ENCODE assay signal across 8 mouse cellular contexts in genomic region chr17:10093437-10094107, GRCm38 (mm10).
A peak's percentile ranks its signal among the peaks of the same experiment; 100 is the strongest.
DNase-seq lines count a peak whose midpoint lies in the region; ATAC-seq and TF ChIP-seq lines count a peak whose summit lies in the region.

No protein-coding gene starts in this region.

- no peak for TF ChIP-seq EP300 in stomach, postnatal 0 days (optimal IDR thresholded peaks at IDR 0.05)

- H3K4me1 ChIP-seq in stomach, postnatal 0 days (replicated peaks; ENCODE audit: control insufficient read depth, insufficient read depth), result no peaks in the 10 kb centered on the region; the same call in 1 of the 2 replicates
- H3K4me1 ChIP-seq in hindbrain, embryonic 16.5 days (ENCODE audit: control insufficient read depth, insufficient read depth, low read depth, low read length), result no peaks in the 10 kb centered on the region

- TF ChIP-seq CTCF in stomach, postnatal 0 days (IDR thresholded peaks at IDR 0.05; ENCODE audit: low read depth), result no peak

- ATAC-seq in CD4-positive, CD25-positive, alpha-beta regulatory T cell, adult 4 months, result no peak
- peak; percentile 47; the same call in 1 of the 2 replicates for ATAC-seq in stomach, postnatal 0 days (ENCODE audit: low FRiP score, low TSS enrichment)
- ATAC-seq in hindbrain, embryonic 16.5 days, result no peak

- DNase-seq in CD4-positive, CD25-positive, alpha-beta regulatory T cell, adult 2 months (ENCODE audit: low read depth, low spot score), result peak; percentile 14
- DNase-seq in adrenal gland, postnatal 25 days, result peak; percentile 16
- peak; percentile 66 for DNase-seq in heart, postnatal 4 days
- peak; percentile 79 for DNase-seq in lung, postnatal 10 days
- DNase-seq in stomach, postnatal 0 days (ENCODE audit: low spot score), result no peak
- no peak for DNase-seq in Muller cell, postnatal 12 days (ENCODE audit: inconsistent ontology term)

- H3K27ac ChIP-seq in stomach, postnatal 0 days (replicated peaks), result no peak overlapping the region
- no peak overlapping the region for H3K27ac ChIP-seq in hindbrain, embryonic 16.5 days (ENCODE audit: low read depth, low read length)

- no peak overlapping the region for H3K9ac ChIP-seq in stomach, postnatal 0 days (ENCODE audit: low read length)
- no peak overlapping the region for H3K9ac ChIP-seq in hindbrain, embryonic 16.5 days (ENCODE audit: low read depth, low read length)

- H3K36me3 ChIP-seq in stomach, postnatal 0 days (ENCODE audit: control insufficient read depth, insufficient read depth, low read length), result no peaks in the 10 kb centered on the region
- no peaks in the 10 kb centered on the region for H3K36me3 ChIP-seq in hindbrain, embryonic 16.5 days (ENCODE audit: control insufficient read depth, insufficient read depth, low read length)

- H3K4me2 ChIP-seq in stomach, postnatal 0 days (replicated peaks; ENCODE audit: low read depth), result no peak overlapping the region
- no peak overlapping the region for H3K4me2 ChIP-seq in hindbrain, embryonic 16.5 days (ENCODE audit: low read length)

- WGBS in stomach, postnatal 0 days, result 43% methylated on average over 8 of the region's 8 CpGs
- WGBS in hindbrain, embryonic 16.5 days, result 77% methylated on average over 8 of the region's 8 CpGs

- H3K4me3 ChIP-seq in stomach, postnatal 0 days (ENCODE audit: low read depth, low read length), result no peak overlapping the region
- H3K4me3 ChIP-seq in hindbrain, embryonic 16.5 days (ENCODE audit: low read length), result no peak overlapping the region

- H3K27me3 ChIP-seq in stomach, postnatal 0 days (ENCODE audit: control insufficient read depth, insufficient read depth, low read length), result no peaks in the 10 kb centered on the region
- H3K27me3 ChIP-seq in hindbrain, embryonic 16.5 days (replicated peaks; ENCODE audit: control insufficient read depth, insufficient read depth, low read length), result no peaks in the 10 kb centered on the region

- 0 out of 2 replicates have a peak, but pooled peaks cover 3% of the 10 kb centered on the region for H3K9me3 ChIP-seq in stomach, postnatal 0 days (ENCODE audit: control insufficient read depth, low read length)
- peaks cover 3% of the 10 kb centered on the region; the same call in 1 of the 2 replicates for H3K9me3 ChIP-seq in hindbrain, embryonic 16.5 days (ENCODE audit: control insufficient read depth, low read length)

Comparison
In these comparisons a context has a peak if more than half of its experiments do, and no peak if none do; other contexts are left out.
1. DNase-seq: peak in CD4-positive, CD25-positive, alpha-beta regulatory T cell, adult 2 months (single experiment), adrenal gland, postnatal 25 days (single experiment), heart, postnatal 4 days (single experiment) and lung, postnatal 10 days (single experiment); none in stomach, postnatal 0 days (single experiment) and Muller cell, postnatal 12 days (single experiment).